Mouse (Mus musculus) liver, embryonic 16.5 days (tissue): ENCODE data around the gene 1190007I07Rik. TPM values are rescaled to one million over a fixed set of nuclear protein-coding genes. Genes with fewer than 3 reads are reported as not detected.

ENCODE experiments used
- ATAC-seq: fragments of 200-750 bp; cut with Nextera tagmentation; 2 replicates; pipeline ENCODE4 v1.8.0; 2017; ENCODE audit warnings: low read depth, mild to moderate bottlenecking, moderate number of reproducible peaks, moderate library complexity
- H3K27ac ChIP-seq: fragments of 300-500 bp; sonication (generic); 2 replicates; pipeline ENCODE4 v1.5.1; 2014; ENCODE audit warnings: mild to moderate bottlenecking, low read length
- H3K27me3 ChIP-seq: fragments of 300-500 bp; sonication (generic); 2 replicates; pipeline ENCODE4 v1.6.1; 2014; ENCODE audit warnings: low read depth, low read length, mixed read lengths; ENCODE audit not compliant: control insufficient read depth, insufficient read depth
- H3K36me3 ChIP-seq: fragments of 300-500 bp; sonication (generic); 2 replicates; pipeline ENCODE4 v1.6.1; 2014; ENCODE audit warnings: mild to moderate bottlenecking; ENCODE audit not compliant: control insufficient read depth, insufficient read depth
- H3K4me1 ChIP-seq: fragments of 300-500 bp; sonication (generic); 2 replicates; pipeline ENCODE4 v1.6.1; 2014; ENCODE audit warnings: low read depth, low read length, mixed read lengths; ENCODE audit not compliant: control insufficient read depth
- H3K4me2 ChIP-seq: fragments of 300-500 bp; sonication (generic); 2 replicates; pipeline ENCODE4 v1.6.1; 2014; ENCODE audit warnings: low read depth, low read length, mixed read lengths
- H3K4me3 ChIP-seq: fragments of 300-500 bp; sonication (generic); 2 replicates; pipeline ENCODE4 v1.5.1; 2014; ENCODE audit warnings: low read depth, mild to moderate bottlenecking, low read length
- H3K9ac ChIP-seq: fragments of 300-500 bp; sonication (generic); 2 replicates; pipeline ENCODE4 v1.6.1; 2014; ENCODE audit warnings: low read depth, low read length
- H3K9me3 ChIP-seq: fragments of 300-500 bp; sonication (generic); replicated peaks from 2 replicates; pipeline ENCODE4 v1.6.1; 2016; ENCODE audit warnings: low read length; ENCODE audit not compliant: control insufficient read depth
- WGBS: fragments of 180-500 bp; shearing (Covaris S2); extraction: QIAGEN DNeasy Blood & Tissue Kit; methylation state at CpG from one replicate; pipeline ENCODE4 v1.1.7; 2014; ENCODE audit not compliant: insufficient replicate concordance; 5-methylcytosine and 5-hydroxymethylcytosine counted together
- polyA plus RNA-seq: library from polyadenylated mRNA; unstranded; fragments of >200 nt; fragmentation: Nextera tagmentation; extraction: Ambion mirVana; gene quantifications from 2 replicates; pipeline ENCODE4 v1.2.1, GENCODE M21; 2015

Gene 1190007I07Rik
- polyA plus RNA-seq, 1 experiment from 2014 or later: 20.1 TPM

GRCm38 (mm10) chr10:82652625-82653024 lies 29.6 kb upstream of the 1190007I07Rik start:
- Histone ChIP-seq H3K36me3 (peaks cover 5% of the 10 kb centered on the region), H3K9ac (no peak overlapping the region), H3K9me3 (no peaks in the 10 kb centered on the region), H3K4me2 (no peak overlapping the region), H3K4me3 (no peak overlapping the region), H3K27me3 (no peaks in the 10 kb centered on the region), H3K4me1 (no peaks in the 10 kb centered on the region), H3K27ac (no peak overlapping the region)
- no peak for ATAC-seq
- WGBS: 63% methylated on average over 5 of the region's 5 CpGs

- Histone ChIP-seq H3K27me3 (no peaks in the 10 kb centered on the region), H3K4me1 (no peaks in the 10 kb centered on the region), H3K27ac (no peak overlapping the region), H3K9me3 (no peaks in the 10 kb centered on the region), H3K4me3 (no peak overlapping the region), H3K4me2 (no peak overlapping the region), H3K36me3 (peaks cover 11% of the 10 kb centered on the region), H3K9ac (no peak overlapping the region)
- WGBS: 76% methylated on average over 5 of the region's 5 CpGs
- no peak for ATAC-seq
Measured at GRCm38 (mm10) chr10:82651221-82651620, 28.2 kb upstream of the 1190007I07Rik start.

- Histone ChIP-seq H3K36me3 (peaks cover 31% of the 10 kb centered on the region), H3K4me1 (no peaks in the 10 kb centered on the region), H3K4me3 (no peak overlapping the region), H3K9me3 (no peaks in the 10 kb centered on the region), H3K27ac (no peak overlapping the region), H3K27me3 (no peaks in the 10 kb centered on the region), H3K4me2 (no peak overlapping the region), H3K9ac (no peak overlapping the region)
- 71% methylated on average over 17 of the region's 17 CpGs for WGBS
- 0 out of 2 replicates have a peak, but pooled peaks have one; percentile 13 for ATAC-seq
Measured at GRCm38 (mm10) chr10:82647205-82647811, 24.3 kb upstream of the 1190007I07Rik start.

GRCm38 (mm10) chr10:82646083-82646482 lies 23.1 kb upstream of the 1190007I07Rik start:
- H3K27me3 ChIP-seq: no peaks in the 10 kb centered on the region
- H3K9me3 ChIP-seq: no peaks in the 10 kb centered on the region
- no peak overlapping the region for H3K27ac ChIP-seq
- no peaks in the 10 kb centered on the region for H3K4me1 ChIP-seq
- 85% methylated on average over 8 of the region's 8 CpGs for WGBS
- H3K4me2 ChIP-seq: no peak overlapping the region
- no peak overlapping the region for H3K4me3 ChIP-seq
- ATAC-seq: 0 out of 2 replicates have a peak, but pooled peaks have one; percentile 21
- H3K36me3 ChIP-seq: peaks cover 36% of the 10 kb centered on the region
- H3K9ac ChIP-seq: no peak overlapping the region

- no peak overlapping the region for H3K27ac ChIP-seq
- H3K27me3 ChIP-seq: no peaks in the 10 kb centered on the region
- ATAC-seq: no peak
- H3K36me3 ChIP-seq: peaks cover 44% of the 10 kb centered on the region
- H3K4me3 ChIP-seq: no peak overlapping the region
- H3K4me2 ChIP-seq: no peak overlapping the region
- H3K9me3 ChIP-seq: no peaks in the 10 kb centered on the region
- WGBS: 87% methylated on average over 9 of the region's 9 CpGs
- H3K4me1 ChIP-seq: no peaks in the 10 kb centered on the region
- no peak overlapping the region for H3K9ac ChIP-seq
Measured at GRCm38 (mm10) chr10:82641481-82641880, 18.5 kb upstream of the 1190007I07Rik start.

- 79% methylated on average over 8 of the region's 8 CpGs for WGBS
- H3K4me2 ChIP-seq: no peak overlapping the region
- no peak overlapping the region for H3K4me3 ChIP-seq
- H3K27me3 ChIP-seq: no peaks in the 10 kb centered on the region
- no peak for ATAC-seq
- H3K27ac ChIP-seq: no peak overlapping the region
- H3K36me3 ChIP-seq: peaks cover 32% of the 10 kb centered on the region
- no peaks in the 10 kb centered on the region for H3K4me1 ChIP-seq
- no peaks in the 10 kb centered on the region for H3K9me3 ChIP-seq
- H3K9ac ChIP-seq: no peak overlapping the region
Measured at GRCm38 (mm10) chr10:82639032-82639698, 16.1 kb upstream of the 1190007I07Rik start.

- Histone ChIP-seq H3K9me3 (no peaks in the 10 kb centered on the region), H3K27ac (no peak overlapping the region), H3K36me3 (peaks cover 21% of the 10 kb centered on the region), H3K9ac (no peak overlapping the region), H3K4me2 (no peak overlapping the region), H3K27me3 (no peaks in the 10 kb centered on the region), H3K4me3 (no peak overlapping the region), H3K4me1 (peaks cover under 1% of the 10 kb centered on the region)
- 79% methylated on average over 3 of the region's 3 CpGs for WGBS
- ATAC-seq: no peak
Measured at GRCm38 (mm10) chr10:82636321-82636720, 13.3 kb upstream of the 1190007I07Rik start.

GRCm38 (mm10) chr10:82634348-82634747 lies 11.3 kb upstream of the 1190007I07Rik start:
- Histone ChIP-seq H3K9me3 (no peaks in the 10 kb centered on the region), H3K27ac (no peak overlapping the region), H3K4me3 (no peak overlapping the region), H3K27me3 (no peaks in the 10 kb centered on the region), H3K4me1 (peaks cover 10% of the 10 kb centered on the region), H3K4me2 (no peak overlapping the region), H3K36me3 (peaks cover 9% of the 10 kb centered on the region), H3K9ac (no peak overlapping the region)
- 91% methylated on average over 7 of the region's 7 CpGs for WGBS
- no peak for ATAC-seq

GRCm38 (mm10) chr10:82632496-82633280 lies 9.7 kb upstream of the 1190007I07Rik start:
- peaks cover 4% of the 10 kb centered on the region; the same call in 1 of the 2 replicates for H3K36me3 ChIP-seq
- H3K4me3 ChIP-seq: no peak overlapping the region
- H3K27me3 ChIP-seq: no peaks in the 10 kb centered on the region
- H3K4me2 ChIP-seq: no peak overlapping the region
- H3K9me3 ChIP-seq: no peaks in the 10 kb centered on the region
- H3K4me1 ChIP-seq: peaks cover 18% of the 10 kb centered on the region
- H3K27ac ChIP-seq: no peak overlapping the region
- no peak for ATAC-seq
- no peak overlapping the region for H3K9ac ChIP-seq
- 91% methylated on average over 12 of the region's 12 CpGs for WGBS
